Mouse (Mus musculus): Measurements from ENCODE around the gene Lats2.

Lats2 gene

GRCm38 (mm10) chr14:57736141-57736540 is 22.0 kb downstream of the Lats2 start:
- DNase-seq, result no peak

- no peak for DNase-seq
Observed at GRCm38 (mm10) chr14:57732668-57733293, 25.4 kb downstream of the Lats2 start.

- DNase-seq, result no peak
Observed at GRCm38 (mm10) chr14:57730527-57730926, 27.7 kb downstream of the Lats2 start.

GRCm38 (mm10) chr14:57729975-57730499 is 28.2 kb downstream of the Lats2 start:
- DNase-seq, result no peak

- DNase-seq, result no peak
Observed at GRCm38 (mm10) chr14:57729364-57729763, 28.8 kb downstream of the Lats2 start.

GRCm38 (mm10) chr14:57726172-57726571 is 32.0 kb downstream of the Lats2 start:
- no peak for DNase-seq

- DNase-seq, result no peak
Observed at GRCm38 (mm10) chr14:57724473-57724872, 33.7 kb downstream of the Lats2 start.

GRCm38 (mm10) chr14:57718245-57718644 is 39.9 kb downstream of the Lats2 start:
- no peak for DNase-seq

- peak; percentile 23 for DNase-seq
Observed at GRCm38 (mm10) chr14:57716601-57717245, 41.5 kb downstream of the Lats2 start.

- DNase-seq, result no peak
Observed at GRCm38 (mm10) chr14:57712884-57713283, 45.3 kb downstream of the Lats2 start.

- DNase-seq, result no peak
Observed at GRCm38 (mm10) chr14:57711059-57711458, 47.1 kb downstream of the Lats2 start.

GRCm38 (mm10) chr14:57709171-57709570 is 49.0 kb downstream of the Lats2 start:
- DNase-seq, result no peak

GRCm38 (mm10) chr14:57708580-57708979 is 49.6 kb downstream of the Lats2 start:
- no peak for DNase-seq

- no peak for DNase-seq
Observed at GRCm38 (mm10) chr14:57707100-57707893, 50.9 kb downstream of the Lats2 start.

- DNase-seq, result no peak
Observed at GRCm38 (mm10) chr14:57706760-57707099, 51.5 kb downstream of the Lats2 start.

- no peak for DNase-seq
Observed at GRCm38 (mm10) chr14:57705759-57706158, 52.4 kb downstream of the Lats2 start.

- DNase-seq, result no peak
Observed at GRCm38 (mm10) chr14:57705075-57705474, 53.1 kb downstream of the Lats2 start.

GRCm38 (mm10) chr14:57701915-57702477 is 56.2 kb downstream of the Lats2 start:
- DNase-seq, result no peak

- DNase-seq, result no peak
Observed at GRCm38 (mm10) chr14:57699461-57699970, 58.7 kb downstream of the Lats2 start.

GRCm38 (mm10) chr14:57699016-57699415 is 59.2 kb downstream of the Lats2 start:
- no peak for DNase-seq

GRCm38 (mm10) chr14:57696066-57696465 is 62.1 kb downstream of the Lats2 start:
- DNase-seq, result no peak

GRCm38 (mm10) chr14:57695550-57695949 is 62.6 kb downstream of the Lats2 start:
- DNase-seq, result no peak

- DNase-seq, result no peak
Observed at GRCm38 (mm10) chr14:57694246-57694645, 63.9 kb downstream of the Lats2 start.
